Mouse (Mus musculus) heart, embryonic 16.5 days (tissue): ENCODE measurements around the gene Hist2h2ac. TPM values are rescaled to one million over a fixed set of nuclear protein-coding genes. Genes with fewer than 3 reads are reported as not detected.

Experiments used
- ATAC-seq: fragments of 200-750 bp; cut with Nextera tagmentation; replicated peaks from 2 replicates; pipeline ENCODE4 v1.8.0; 2017; ENCODE audit warnings: moderate number of reproducible peaks; ENCODE audit not compliant: insufficient read depth, low FRiP score; ENCODE audit errors: extremely low read depth
- H3K27ac ChIP-seq: fragments of 300-500 bp; sonication (generic); 2 replicates; pipeline ENCODE4 v1.5.1; 2014; ENCODE audit warnings: mild to moderate bottlenecking, low read length, control low read depth, moderate library complexity
- H3K27me3 ChIP-seq: fragments of 300-500 bp; sonication (generic); 2 replicates; pipeline ENCODE4 v1.6.1; 2014; ENCODE audit warnings: low read length, mixed read lengths; ENCODE audit not compliant: control insufficient read depth, insufficient read depth
- H3K36me3 ChIP-seq: fragments of 300-500 bp; sonication (generic); 2 replicates; pipeline ENCODE4 v1.6.1; 2014; ENCODE audit not compliant: control insufficient read depth, insufficient read depth
- H3K4me1 ChIP-seq: fragments of 300-500 bp; sonication (generic); 2 replicates; pipeline ENCODE4 v1.6.1; 2014; ENCODE audit warnings: low read length, mixed read lengths; ENCODE audit not compliant: control insufficient read depth, insufficient read depth
- H3K4me2 ChIP-seq: fragments of 300-500 bp; sonication (generic); 2 replicates; pipeline ENCODE4 v1.6.1; 2014; ENCODE audit warnings: low read depth, mild to moderate bottlenecking, control low read depth, low read length
- H3K4me3 ChIP-seq: fragments of 300-500 bp; sonication (generic); 2 replicates; pipeline ENCODE4 v1.5.1; 2014; ENCODE audit warnings: mild to moderate bottlenecking, control low read depth, low read length
- H3K9ac ChIP-seq: fragments of 300-500 bp; sonication (generic); 2 replicates; pipeline ENCODE4 v1.6.1; 2014; ENCODE audit warnings: low read length, control low read depth
- H3K9me3 ChIP-seq: fragments of 300-500 bp; sonication (generic); replicated peaks from 2 replicates; pipeline ENCODE4 v1.6.1; 2016; ENCODE audit warnings: low read length; ENCODE audit not compliant: control insufficient read depth
- WGBS: fragments of 180-500 bp; shearing (Covaris S2); extraction: QIAGEN DNeasy Blood & Tissue Kit; methylation state at CpG from one replicate; pipeline ENCODE4 v1.1.7; 2014; 5-methylcytosine and 5-hydroxymethylcytosine counted together
- polyA plus RNA-seq: library from polyadenylated mRNA; unstranded; fragments of >200 nt; fragmentation: Nextera tagmentation; extraction: Ambion mirVana; gene quantifications from 2 replicates; pipeline ENCODE4 v1.2.1, GENCODE M21; 2015

Gene Hist2h2ac
- polyA plus RNA-seq, 1 experiment from 2014 or later = 6.4 TPM

- Histone ChIP-seq H3K27me3 (no peaks in the 10 kb centered on the region), H3K9me3 (no peaks in the 10 kb centered on the region), H3K27ac (no peak overlapping the region), H3K4me2 (no peak overlapping the region), H3K9ac (no peak overlapping the region), H3K4me3 (no peak overlapping the region), H3K36me3 (no peaks in the 10 kb centered on the region), H3K4me1 (peaks cover 7% of the 10 kb centered on the region)
- 89% methylated on average over 2 of the region's 2 CpGs for WGBS
- ATAC-seq = no peak
Observed at GRCm38 (mm10) chr3:96234914-96235313, 14.2 kb upstream of the Hist2h2ac start.

GRCm38 (mm10) chr3:96231758-96232120, 11.1 kb upstream of the Hist2h2ac start:
- ATAC-seq = no peak
- 41% methylated on average over 2 of the region's 2 CpGs for WGBS
- H3K36me3 ChIP-seq = no peaks in the 10 kb centered on the region
- no peaks in the 10 kb centered on the region for H3K27me3 ChIP-seq
- no peaks in the 10 kb centered on the region for H3K4me1 ChIP-seq
- H3K4me3 ChIP-seq = no peak overlapping the region
- no peaks in the 10 kb centered on the region for H3K9me3 ChIP-seq
- no peak overlapping the region for H3K9ac ChIP-seq
- no peak overlapping the region for H3K27ac ChIP-seq
- H3K4me2 ChIP-seq = no peak overlapping the region

- H3K36me3 ChIP-seq = no peaks in the 10 kb centered on the region
- no peak overlapping the region for H3K9ac ChIP-seq
- 55% methylated on average over 4 of the region's 4 CpGs for WGBS
- no peaks in the 10 kb centered on the region; the same call in 1 of the 2 replicates for H3K4me1 ChIP-seq
- no peak overlapping the region for H3K4me3 ChIP-seq
- H3K27ac ChIP-seq = no peak overlapping the region
- no peaks in the 10 kb centered on the region for H3K27me3 ChIP-seq
- no peaks in the 10 kb centered on the region for H3K9me3 ChIP-seq
- H3K4me2 ChIP-seq = no peak overlapping the region
- ATAC-seq = no peak
Observed at GRCm38 (mm10) chr3:96230910-96231757, 10.5 kb upstream of the Hist2h2ac start.

GRCm38 (mm10) chr3:96230404-96230803, 9.7 kb upstream of the Hist2h2ac start:
- no peak for ATAC-seq
- Histone ChIP-seq H3K27ac (no peak overlapping the region), H3K9ac (no peak overlapping the region), H3K4me3 (no peak overlapping the region), H3K27me3 (no peaks in the 10 kb centered on the region), H3K4me1 (no peaks in the 10 kb centered on the region; the same call in 1 of the 2 replicates), H3K4me2 (no peak overlapping the region), H3K9me3 (no peaks in the 10 kb centered on the region), H3K36me3 (no peaks in the 10 kb centered on the region)
- 79% methylated on average over 2 of the region's 2 CpGs for WGBS

- Histone ChIP-seq H3K36me3 (no peaks in the 10 kb centered on the region), H3K4me3 (no peak overlapping the region), H3K4me2 (no peak overlapping the region), H3K27me3 (no peaks in the 10 kb centered on the region), H3K9me3 (no peaks in the 10 kb centered on the region), H3K9ac (no peak overlapping the region), H3K4me1 (peaks cover 2% of the 10 kb centered on the region; the same call in 1 of the 2 replicates), H3K27ac (no peak overlapping the region)
- 53% methylated on average over 2 of the region's 2 CpGs for WGBS
- ATAC-seq = no peak
Observed at GRCm38 (mm10) chr3:96228828-96229227, 8.1 kb upstream of the Hist2h2ac start.

GRCm38 (mm10) chr3:96226695-96227648, 6.3 kb upstream of the Hist2h2ac start:
- Histone ChIP-seq H3K9me3 (no peaks in the 10 kb centered on the region), H3K27ac (no peak overlapping the region), H3K36me3 (no peaks in the 10 kb centered on the region), H3K27me3 (no peaks in the 10 kb centered on the region), H3K4me1 (peaks cover 17% of the 10 kb centered on the region), H3K4me3 (no peak overlapping the region), H3K4me2 (no peak overlapping the region), H3K9ac (no peak overlapping the region)
- 60% methylated on average over 8 of the region's 8 CpGs for WGBS
- ATAC-seq = no peak

- Histone ChIP-seq H3K9ac (peak overlapping the region; percentile 21; the same call in 1 of the 2 replicates), H3K27ac (no peak overlapping the region), H3K4me3 (no peak overlapping the region), H3K27me3 (no peaks in the 10 kb centered on the region), H3K9me3 (no peaks in the 10 kb centered on the region), H3K4me1 (peaks cover 22% of the 10 kb centered on the region), H3K36me3 (no peaks in the 10 kb centered on the region), H3K4me2 (no peak overlapping the region)
- no peak for ATAC-seq
- 29% methylated on average over 2 of the region's 2 CpGs for whole genome bisulfite sequencing
Observed at GRCm38 (mm10) chr3:96225421-96225820, 4.7 kb upstream of the Hist2h2ac start.

- WGBS = 89% methylated on average over 4 of the region's 4 CpGs
- no peaks in the 10 kb centered on the region for H3K27me3 ChIP-seq
- no peaks in the 10 kb centered on the region for H3K36me3 ChIP-seq
- peak overlapping the region; percentile 91 for H3K4me2 ChIP-seq
- no peak overlapping the region for H3K4me3 ChIP-seq
- no peak overlapping the region for H3K9ac ChIP-seq
- ATAC-seq = no peak
- no peak overlapping the region for H3K27ac ChIP-seq
- H3K9me3 ChIP-seq = no peaks in the 10 kb centered on the region
- H3K4me1 ChIP-seq = peaks cover 28% of the 10 kb centered on the region
Observed at GRCm38 (mm10) chr3:96222774-96223173, 2.1 kb upstream of the Hist2h2ac start.

- Histone ChIP-seq H3K4me3 (peak overlapping the region; percentile 77), H3K4me1 (peaks cover 28% of the 10 kb centered on the region), H3K4me2 (peak overlapping the region; percentile 91), H3K36me3 (no peaks in the 10 kb centered on the region), H3K27ac (peak overlapping the region; percentile 100), H3K9ac (peak overlapping the region; percentile 81), H3K9me3 (no peaks in the 10 kb centered on the region), H3K27me3 (no peaks in the 10 kb centered on the region)
- no peak for ATAC-seq
- 25% methylated on average over 9 of the region's 9 CpGs for WGBS
Observed at GRCm38 (mm10) chr3:96221640-96222038, 959 bp upstream of the Hist2h2ac start.
